Mouse (Mus musculus) erythroblast, embryonic 14.5 days (primary cell): Measurements from ENCODE around the gene Pkig. TPM values are rescaled to one million over a fixed set of nuclear protein-coding genes. Genes with fewer than 3 reads are reported as not detected.

Source experiments
- H3K27me3 ChIP-seq: 2 replicates; pipeline ENCODE4 v1.6.1; 2012; ENCODE audit warnings: inconsistent platforms; ENCODE audit not compliant: control insufficient read depth
- H3K36me3 ChIP-seq: 2 replicates; pipeline ENCODE4 v1.6.1; 2012; ENCODE audit warnings: mild to moderate bottlenecking, inconsistent platforms; ENCODE audit not compliant: control insufficient read depth
- H3K4me1 ChIP-seq: 2 replicates; pipeline ENCODE4 v1.6.1; 2012; ENCODE audit warnings: inconsistent platforms; ENCODE audit not compliant: control insufficient read depth
- H3K4me3 ChIP-seq: replicated peaks from 2 replicates; pipeline ENCODE3; 2012; ENCODE audit warnings: moderate library complexity, mild to moderate bottlenecking, inconsistent platforms
- H3K9me3 ChIP-seq: 2 replicates; pipeline ENCODE4 v1.6.1; 2012; ENCODE audit warnings: low read length, inconsistent platforms, mixed read lengths; ENCODE audit not compliant: control insufficient read depth
- GATA1 ChIP-seq: IDR thresholded peaks from 2 replicates; pipeline ENCODE4 v1.6.1; 2012; ENCODE audit warnings: low read length, inconsistent platforms, mixed read lengths
- TAL1 ChIP-seq: IDR thresholded peaks from 3 replicates; pipeline ENCODE4 v1.6.1; 2012; ENCODE audit warnings: low read length, inconsistent platforms, mixed read lengths
- polyA plus RNA-seq: library from polyadenylated mRNA; stranded (reverse); fragments of >175 nt; gene quantifications from 2 replicates; pipeline ENCODE4 v1.2.3, GENCODE M21; 2012

Gene Pkig
- 136 and 157 TPM in 2 replicates for polyA plus RNA-seq

DNA sequence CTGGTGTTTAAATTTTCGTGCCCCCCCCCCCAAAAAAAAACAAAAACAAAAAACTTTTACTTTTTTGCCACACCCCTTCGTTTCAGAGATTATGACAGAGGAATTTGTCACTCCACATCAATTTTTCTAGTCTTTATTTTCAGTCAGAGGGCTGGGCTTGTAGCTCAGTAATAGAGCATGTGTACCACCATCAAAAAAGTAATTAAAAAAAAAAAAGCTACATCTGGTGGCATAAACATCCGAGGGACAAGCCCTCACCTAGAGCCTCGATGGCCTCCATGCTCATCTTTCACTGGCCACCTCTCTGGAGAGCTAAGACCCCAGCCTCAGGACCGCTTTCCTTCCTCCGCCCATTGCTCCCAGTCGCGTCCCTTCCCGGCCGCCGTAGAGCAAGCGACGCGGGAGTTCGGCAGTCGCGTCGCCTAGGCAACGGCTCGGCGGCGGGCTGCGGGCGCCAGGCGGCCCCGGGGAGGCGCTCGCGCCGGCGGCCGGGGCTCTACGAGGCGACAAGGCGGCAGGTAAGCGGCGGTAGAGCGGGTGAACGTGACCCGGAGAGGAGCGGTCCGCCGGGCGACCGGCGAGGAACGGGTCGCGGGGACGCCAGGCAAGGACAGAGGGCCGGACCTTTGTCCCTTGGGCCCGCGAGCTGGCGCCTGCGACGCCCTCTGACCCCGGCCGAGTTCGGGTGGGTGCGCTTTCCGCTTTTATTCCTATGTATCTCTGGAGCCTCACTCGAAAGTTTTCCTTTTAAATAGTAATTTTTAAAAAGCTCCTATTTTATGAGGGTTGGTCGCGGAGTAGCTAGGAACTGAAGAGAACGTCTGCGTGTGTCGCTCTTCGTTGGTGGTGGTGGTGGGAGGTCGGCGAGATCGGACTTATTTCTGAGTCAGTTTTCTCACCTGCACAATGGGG lies at the start of gene Pkig:
Gene Pkig, plus strand, starts transcription at position 412 of the 912 bp plus-strand sequence.
- peaks cover 30% of the 10 kb centered on the region for H3K36me3 ChIP-seq
- H3K9me3 ChIP-seq: no peaks in the 10 kb centered on the region
- TF ChIP-seq GATA1 (no peak), TAL1 (no peak)
- peak within 1 kb of the TSS; percentile 93 for H3K4me3 ChIP-seq
- H3K4me1 ChIP-seq: peaks cover 43% of the 10 kb centered on the region
- no peaks in the 10 kb centered on the region for H3K27me3 ChIP-seq

DNA sequence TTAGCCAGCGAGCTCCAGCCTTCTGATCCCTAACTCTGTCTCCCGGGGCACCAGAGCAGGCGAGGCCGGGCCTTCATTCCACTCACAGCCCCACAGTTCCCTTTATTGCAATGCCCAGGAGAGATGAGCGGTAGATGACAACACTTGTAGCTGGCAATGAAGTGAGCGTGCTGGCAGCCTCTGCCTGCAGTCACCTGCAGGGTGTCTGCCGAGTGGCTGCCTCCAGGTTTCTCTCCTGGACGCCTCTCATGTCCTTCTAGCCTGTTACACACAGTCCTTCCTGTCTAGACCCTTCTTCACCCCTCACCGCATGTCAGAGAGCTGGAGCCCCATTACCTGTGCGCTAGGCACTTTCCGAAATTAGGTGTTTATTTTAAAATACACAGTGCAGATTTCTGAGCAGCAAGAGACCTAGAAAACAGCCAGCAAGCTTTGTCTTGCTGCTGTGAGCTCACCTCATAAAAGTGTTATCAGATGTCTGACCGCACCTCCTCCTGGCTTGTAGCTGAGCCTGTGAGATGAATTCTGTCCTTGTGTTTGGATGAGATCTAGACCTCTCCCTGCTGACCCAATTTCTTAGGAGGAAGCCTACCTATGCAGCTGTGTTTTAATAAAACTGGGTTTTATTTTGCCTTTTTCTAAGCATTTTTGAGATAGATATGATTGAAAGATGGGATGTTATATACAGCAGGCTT lies 48.8 kb upstream of the Pkig start:
- TF ChIP-seq GATA1 (no peak), TAL1 (no peak)
- Histone ChIP-seq H3K36me3 (peaks cover 79% of the 10 kb centered on the region), H3K4me3 (no peak overlapping the region), H3K9me3 (no peaks in the 10 kb centered on the region), H3K27me3 (no peaks in the 10 kb centered on the region), H3K4me1 (peaks cover 39% of the 10 kb centered on the region)

DNA sequence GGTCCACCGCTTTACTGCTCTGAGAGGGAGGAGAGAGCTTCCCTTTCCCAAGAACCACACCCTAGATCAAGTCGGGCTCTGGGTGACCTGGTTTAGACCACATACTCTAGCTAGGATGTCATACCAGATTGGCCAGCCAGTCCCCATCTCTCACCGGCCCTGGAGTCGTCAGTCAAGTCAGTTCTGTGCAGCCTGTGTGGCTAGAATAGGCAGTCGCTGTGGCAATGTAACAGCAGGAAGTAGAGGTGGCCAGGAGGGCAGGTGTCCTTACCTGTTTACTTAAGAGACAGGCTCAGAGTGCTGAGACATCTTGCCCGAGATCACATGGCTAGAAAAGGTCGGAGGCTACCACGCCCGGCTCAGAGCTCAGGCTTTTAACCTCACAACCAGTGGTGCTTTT lies 47.0 kb upstream of the Pkig start:
- Histone ChIP-seq H3K4me3 (no peak overlapping the region), H3K27me3 (no peaks in the 10 kb centered on the region), H3K36me3 (peaks cover 91% of the 10 kb centered on the region), H3K4me1 (peaks cover 24% of the 10 kb centered on the region), H3K9me3 (no peaks in the 10 kb centered on the region)
- TF ChIP-seq TAL1: no peak
- TF ChIP-seq GATA1: no peak

DNA sequence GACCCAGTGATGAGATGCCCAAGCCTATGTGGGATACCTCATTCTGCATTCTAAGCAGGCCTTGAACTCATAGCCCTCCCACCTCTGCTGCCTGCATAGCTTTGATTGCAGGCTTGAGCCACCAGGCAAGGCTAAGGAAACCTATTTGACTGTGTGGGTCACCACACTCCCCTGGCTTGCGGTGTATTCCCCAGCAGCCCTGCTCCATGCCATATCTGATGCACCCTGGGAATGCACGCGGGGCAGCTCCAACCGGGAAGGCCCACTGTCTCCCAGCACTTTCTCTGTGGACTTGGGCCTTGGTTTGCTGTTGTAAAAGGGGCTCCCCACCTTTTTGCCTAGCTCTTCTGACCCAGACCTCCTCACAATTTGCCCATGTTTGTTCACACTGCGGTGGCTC lies 45.0 kb upstream of the Pkig start:
- no peak for TF ChIP-seq GATA1
- no peak for TF ChIP-seq TAL1

DNA sequence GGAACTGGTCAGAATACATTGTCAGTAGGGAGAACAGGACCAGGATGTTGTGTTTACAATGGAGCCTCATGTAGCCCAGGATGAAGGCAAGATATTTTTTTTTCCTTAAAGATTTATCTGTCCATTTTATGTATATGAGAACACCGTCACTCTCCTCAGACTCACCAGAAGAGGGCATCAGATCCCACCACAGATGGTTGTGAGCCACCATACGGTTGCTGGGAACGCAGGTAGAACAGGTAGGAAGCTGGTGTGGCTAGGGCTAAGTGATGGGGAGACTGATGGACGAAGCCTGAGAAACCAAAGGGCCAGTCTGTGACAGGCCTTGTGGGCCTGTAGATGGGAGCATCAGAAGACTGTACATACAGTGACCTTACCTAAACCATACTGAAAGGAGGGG lies 44.2 kb upstream of the Pkig start:
- Histone ChIP-seq H3K9me3 (no peaks in the 10 kb centered on the region), H3K36me3 (peaks cover 99% of the 10 kb centered on the region), H3K4me3 (no peak overlapping the region), H3K4me1 (peaks cover 3% of the 10 kb centered on the region), H3K27me3 (no peaks in the 10 kb centered on the region)
- TF ChIP-seq GATA1: no peak

More for the DNA sequence above, 45.0 kb upstream of the Pkig start:
- H3K9me3 ChIP-seq: no peaks in the 10 kb centered on the region
- H3K4me3 ChIP-seq: no peak overlapping the region
- H3K36me3 ChIP-seq: peaks cover 95% of the 10 kb centered on the region
- peaks cover 6% of the 10 kb centered on the region for H3K4me1 ChIP-seq
- H3K27me3 ChIP-seq: no peaks in the 10 kb centered on the region

DNA sequence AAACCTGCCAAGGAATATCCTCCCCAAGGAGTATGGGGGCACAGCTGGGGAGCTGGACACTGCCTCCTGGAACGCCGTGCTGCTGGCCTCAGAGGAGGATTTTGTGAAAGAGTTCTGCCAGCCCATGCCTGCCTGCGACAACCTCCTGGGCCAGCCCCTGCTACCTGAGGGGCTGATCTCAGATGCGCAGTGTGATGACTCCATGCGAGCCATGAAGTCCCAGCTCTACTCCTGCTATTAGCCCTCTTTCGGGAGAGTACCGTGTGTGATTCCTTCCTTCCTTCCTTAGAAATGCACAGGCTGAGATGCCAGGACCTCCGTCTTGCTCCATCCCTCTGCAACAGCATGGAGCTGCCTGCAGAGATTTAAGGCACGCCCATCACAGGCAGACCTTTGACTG lies 42.8 kb upstream of the Pkig start:
- no peaks in the 10 kb centered on the region; the same call in none of the 2 replicates for H3K4me1 ChIP-seq
- no peak overlapping the region for H3K4me3 ChIP-seq
- TF ChIP-seq TAL1 (no peak), GATA1 (no peak)
- no peaks in the 10 kb centered on the region for H3K27me3 ChIP-seq
- peaks cover 100% of the 10 kb centered on the region for H3K36me3 ChIP-seq
- no peaks in the 10 kb centered on the region for H3K9me3 ChIP-seq

DNA sequence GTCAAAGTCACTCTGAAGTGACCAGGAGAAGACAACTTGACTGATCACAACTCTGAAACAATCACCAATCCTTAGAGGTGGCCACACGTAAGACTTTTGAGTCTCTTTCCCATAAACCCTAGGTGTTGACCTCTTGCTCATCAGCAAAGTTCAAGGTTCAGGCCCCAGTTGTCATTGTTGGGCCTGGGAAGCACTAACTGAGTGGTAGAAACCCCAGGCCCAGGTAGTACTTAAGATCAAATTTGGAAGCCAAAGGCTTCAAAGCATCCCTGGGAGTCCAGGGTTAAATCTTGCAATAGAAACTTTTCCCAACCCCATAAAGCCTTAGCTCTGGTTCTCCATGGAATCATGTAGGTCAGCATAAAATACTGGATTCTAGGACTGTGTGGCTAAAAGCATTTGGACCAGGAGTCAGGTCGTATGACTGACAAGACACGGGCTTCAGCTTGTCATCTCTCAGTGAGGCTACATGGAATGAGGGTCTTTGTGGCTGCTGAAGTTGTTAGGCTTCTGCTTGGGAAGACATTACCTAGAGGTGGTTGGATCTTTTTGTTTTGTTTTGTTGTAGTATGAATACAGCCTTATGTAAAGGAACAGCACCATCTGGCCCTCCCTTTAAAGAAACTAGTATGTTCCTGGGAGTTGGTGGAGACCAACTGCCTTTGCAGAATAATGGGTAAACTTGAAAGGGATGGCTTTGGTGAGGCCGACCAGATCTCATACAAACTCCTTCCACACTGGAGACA lies 42.1 kb upstream of the Pkig start:
- H3K36me3 ChIP-seq: peaks cover 100% of the 10 kb centered on the region

DNA sequence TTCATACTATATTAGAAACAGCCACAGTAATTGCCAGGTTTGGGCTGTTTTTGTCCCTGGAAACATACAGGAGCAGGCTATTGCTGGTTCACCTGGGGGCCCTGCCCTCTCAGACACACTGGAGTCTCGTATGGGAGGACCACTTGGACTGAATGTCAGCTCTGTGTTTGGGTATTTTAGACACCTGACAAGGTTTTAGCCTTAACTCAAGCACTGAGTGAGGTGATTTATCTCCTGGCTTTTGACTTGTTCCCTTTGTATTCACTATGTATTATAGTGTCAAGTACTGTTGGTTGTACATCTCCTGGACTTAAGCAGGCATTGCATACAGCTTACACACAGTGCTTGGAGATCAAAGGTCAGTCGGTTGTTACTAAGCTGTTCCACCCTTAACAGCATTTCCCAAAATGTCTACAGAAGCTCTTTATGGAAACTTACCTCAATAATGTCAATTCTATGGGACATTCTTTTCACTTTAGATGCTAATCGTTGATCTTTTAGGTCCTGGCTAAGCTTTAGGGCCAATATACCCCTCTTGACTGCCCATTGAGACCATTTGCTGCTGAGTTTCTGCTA lies 41.4 kb upstream of the Pkig start:
- no peak for TF ChIP-seq TAL1
- no peak for TF ChIP-seq GATA1
- peaks cover 100% of the 10 kb centered on the region for H3K36me3 ChIP-seq
- H3K27me3 ChIP-seq: no peaks in the 10 kb centered on the region
- no peak overlapping the region for H3K4me3 ChIP-seq
- H3K9me3 ChIP-seq: no peaks in the 10 kb centered on the region
- H3K4me1 ChIP-seq: no peaks in the 10 kb centered on the region; the same call in 1 of the 2 replicates

More for the DNA sequence above, 42.1 kb upstream of the Pkig start:
- Histone ChIP-seq H3K27me3 (no peaks in the 10 kb centered on the region), H3K4me3 (no peak overlapping the region), H3K9me3 (no peaks in the 10 kb centered on the region), H3K4me1 (no peaks in the 10 kb centered on the region; the same call in none of the 2 replicates)
- TF ChIP-seq TAL1 (no peak), GATA1 (no peak)
